Mouse (Mus musculus): ENCODE measurements at regions not wholly inside any gene's neighbourhood (a gene's known extent, or its start where the extent isn't known, plus 50 kb on each side); places are given as distances from the start of the nearest gene placed in this dataset.

GRCm38 (mm10) chr11:112657410-112658159, 124.4 kb upstream of the Sox9 start:
- no peak for DNase-seq

- DNase-seq, result no peak
Measured at GRCm38 (mm10) chr11:112659911-112660310, 122.1 kb upstream of the Sox9 start.

GRCm38 (mm10) chr11:112661426-112661825, 120.6 kb upstream of the Sox9 start:
- DNase-seq, result no peak

- DNase-seq, result no peak
Measured at GRCm38 (mm10) chr11:112667311-112667710, 114.7 kb upstream of the Sox9 start.

GRCm38 (mm10) chr11:112672086-112672485, 109.9 kb upstream of the Sox9 start:
- no peak for DNase-seq

GRCm38 (mm10) chr11:112690047-112690446, 92.0 kb upstream of the Sox9 start:
- DNase-seq, result no peak

GRCm38 (mm10) chr11:112706091-112706490, 75.9 kb upstream of the Sox9 start:
- no peak for DNase-seq

GRCm38 (mm10) chr11:112708119-112708730, 73.8 kb upstream of the Sox9 start:
- no peak for DNase-seq

- DNase-seq, result no peak
Measured at GRCm38 (mm10) chr11:112711656-112712055, 70.4 kb upstream of the Sox9 start.

GRCm38 (mm10) chr11:112718547-112718946, 63.5 kb upstream of the Sox9 start:
- DNase-seq, result no peak

- DNase-seq, result no peak
Measured at GRCm38 (mm10) chr11:112720652-112721051, 61.4 kb upstream of the Sox9 start.

- no peak for DNase-seq
Measured at GRCm38 (mm10) chr11:112722936-112723335, 59.1 kb upstream of the Sox9 start.

GRCm38 (mm10) chr11:112728154-112728952, 53.7 kb upstream of the Sox9 start:
- DNase-seq, result no peak
